Mouse (Mus musculus) stomach, postnatal 0 days (tissue): ENCODE data around the gene Aldh2. TPM values are rescaled to one million over a fixed set of nuclear protein-coding genes. Genes with fewer than 3 reads are reported as not detected.
"Not testable (repeated sequence)": the region's sequence is repeated elsewhere in the genome, so short reads cannot be mapped to it uniquely, and the experiment has no call there.

Source experiments
- ATAC-seq: fragments of 200-750 bp; cut with Nextera tagmentation; 2 replicates; pipeline ENCODE4 v1.8.0; 2017; ENCODE audit not compliant: low FRiP score, low TSS enrichment
- DNase-seq: peaks from one replicate; pipeline ENCODE4 v3.0.0-alpha.2; 2016; ENCODE audit warnings: low spot score
- H3K27ac ChIP-seq: fragments of 300-500 bp; sonication (generic); replicated peaks from 2 replicates; pipeline ENCODE4 v1.5.1; 2014; ENCODE audit warnings: mild to moderate bottlenecking, control low read depth
- H3K27me3 ChIP-seq: fragments of 300-500 bp; sonication (generic); 2 replicates; pipeline ENCODE4 v1.6.1; 2014; ENCODE audit warnings: low read length; ENCODE audit not compliant: control insufficient read depth, insufficient read depth
- H3K36me3 ChIP-seq: fragments of 300-500 bp; sonication (generic); 2 replicates; pipeline ENCODE4 v1.6.1; 2014; ENCODE audit warnings: low read length, mixed read lengths; ENCODE audit not compliant: control insufficient read depth, insufficient read depth
- H3K4me1 ChIP-seq: fragments of 300-500 bp; sonication (generic); replicated peaks from 2 replicates; pipeline ENCODE4 v1.6.1; 2014; ENCODE audit warnings: antibody characterized with exemption; ENCODE audit not compliant: control insufficient read depth, insufficient read depth
- H3K4me2 ChIP-seq: fragments of 300-500 bp; sonication (generic); replicated peaks from 2 replicates; pipeline ENCODE4 v1.6.1; 2014; ENCODE audit warnings: low read depth, mild to moderate bottlenecking, control low read depth, moderate library complexity
- H3K4me3 ChIP-seq: fragments of 300-500 bp; sonication (generic); 2 replicates; pipeline ENCODE4 v1.5.1; 2014; ENCODE audit warnings: low read depth, low read length, control low read depth
- H3K9ac ChIP-seq: fragments of 300-500 bp; sonication (generic); 2 replicates; pipeline ENCODE4 v1.6.1; 2014; ENCODE audit warnings: mild to moderate bottlenecking, low read length, control low read depth, mixed read lengths
- H3K9me3 ChIP-seq: fragments of 300-500 bp; sonication (generic); 2 replicates; pipeline ENCODE4 v1.6.1; 2016; ENCODE audit warnings: low read length; ENCODE audit not compliant: control insufficient read depth
- CTCF ChIP-seq: IDR thresholded peaks from 2 replicates; pipeline ENCODE4 v1.5.1; 2016; ENCODE audit warnings: antibody characterized with exemption, low read depth, mild to moderate bottlenecking, moderate library complexity
- EP300 ChIP-seq: optimal IDR thresholded peaks from 2 replicates; pipeline ENCODE3; 2016; ENCODE audit warnings: antibody characterized with exemption
- WGBS: fragments of 180-500 bp; shearing (Covaris S2); extraction: QIAGEN DNeasy Blood & Tissue Kit; methylation state at CpG from one replicate; pipeline ENCODE4 v1.1.7; 2014; 5-methylcytosine and 5-hydroxymethylcytosine counted together
- polyA plus RNA-seq: library from polyadenylated mRNA; unstranded; fragments of >200 nt; fragmentation: Nextera tagmentation; extraction: Ambion mirVana; gene quantifications from 2 replicates; pipeline ENCODE4 v1.2.1, GENCODE M21; 2015

Gene Aldh2
- polyA plus RNA-seq, 1 experiment from 2014 or later, result 136 TPM

GRCm38 (mm10) chr5:121526526-121526925 is 67.1 kb downstream of the Aldh2 start:
- DNase-seq, result no peak

GRCm38 (mm10) chr5:121525774-121526450 is 67.7 kb downstream of the Aldh2 start:
- no peak for ATAC-seq
- no peak overlapping the region for H3K27ac ChIP-seq
- H3K9me3 ChIP-seq, result no peaks in the 10 kb centered on the region
- H3K27me3 ChIP-seq, result no peaks in the 10 kb centered on the region
- no peak for TF ChIP-seq CTCF
- no peak for TF ChIP-seq EP300
- 81% methylated on average over 14 of the region's 14 CpGs for WGBS
- no peaks in the 10 kb centered on the region for H3K4me1 ChIP-seq
- H3K36me3 ChIP-seq, result peaks cover 44% of the 10 kb centered on the region
- no peak overlapping the region for H3K4me2 ChIP-seq
- no peak overlapping the region for H3K9ac ChIP-seq
- no peak overlapping the region for H3K4me3 ChIP-seq
- no peak for DNase-seq

More at GRCm38 (mm10) chr5:121526526-121526925, 67.1 kb downstream of the Aldh2 start:
- peaks cover 40% of the 10 kb centered on the region for H3K36me3 ChIP-seq
- H3K4me1 ChIP-seq, result no peaks in the 10 kb centered on the region
- ATAC-seq, result no peak
- TF ChIP-seq CTCF (no peak), EP300 (no peak)
- no peak overlapping the region for H3K4me2 ChIP-seq
- no peak overlapping the region for H3K9ac ChIP-seq
- 89% methylated on average over 7 of the region's 7 CpGs for WGBS
- H3K4me3 ChIP-seq, result no peak overlapping the region
- H3K27ac ChIP-seq, result no peak overlapping the region
- H3K27me3 ChIP-seq, result no peaks in the 10 kb centered on the region
- no peaks in the 10 kb centered on the region for H3K9me3 ChIP-seq

GRCm38 (mm10) chr5:121519758-121520157 is 73.9 kb downstream of the Aldh2 start:
- peaks cover 14% of the 10 kb centered on the region; the same call in 1 of the 2 replicates for H3K36me3 ChIP-seq
- not testable (repeated sequence) for DNase-seq, H3K27me3 ChIP-seq

GRCm38 (mm10) chr5:121518983-121519382 is 74.6 kb downstream of the Aldh2 start:
- H3K27me3 ChIP-seq, result no peaks in the 10 kb centered on the region
- H3K4me1 ChIP-seq, result no peaks in the 10 kb centered on the region
- no peak overlapping the region for H3K4me2 ChIP-seq
- no peak overlapping the region for H3K27ac ChIP-seq
- 91% methylated on average over 9 of the region's 9 CpGs for WGBS
- no peaks in the 10 kb centered on the region for H3K9me3 ChIP-seq
- no peak overlapping the region for H3K9ac ChIP-seq
- DNase-seq (no peak), ATAC-seq (no peak)
- no peak overlapping the region for H3K4me3 ChIP-seq
- TF ChIP-seq EP300 (no peak), CTCF (no peak)
- peaks cover 8% of the 10 kb centered on the region; the same call in 1 of the 2 replicates for H3K36me3 ChIP-seq

More at GRCm38 (mm10) chr5:121519758-121520157, 73.9 kb downstream of the Aldh2 start:
- 81% methylated on average over 10 of the region's 17 CpGs for WGBS
- not testable (repeated sequence) for H3K27ac ChIP-seq, H3K9me3 ChIP-seq, H3K4me2 ChIP-seq, H3K9ac ChIP-seq, ATAC-seq, H3K4me3 ChIP-seq, H3K4me1 ChIP-seq

Other genes starting within 250 kb of the Aldh2 start
- 57.2 and 61.2 TPM in 2 replicates for gene Trafd1, start 208.2 kb downstream of the Aldh2 start, polyA plus RNA-seq
- 21.6 and 22.0 TPM in 2 replicates for gene Naa25, start 195.9 kb downstream of the Aldh2 start, polyA plus RNA-seq
- 4.5 and 4.8 TPM in 2 replicates for gene Tmem116, start 141.9 kb downstream of the Aldh2 start, polyA plus RNA-seq
- 142 and 143 TPM in 2 replicates for gene Erp29, start 141.3 kb downstream of the Aldh2 start, polyA plus RNA-seq
- gene Adam1b, start 90.4 kb downstream of the Aldh2 start, polyA plus RNA-seq, result not detected in 2 replicates
- 0.50 and 0.56 TPM in 2 replicates for gene Adam1a, start 48.3 kb downstream of the Aldh2 start, polyA plus RNA-seq
- gene Gm42878, start 48.3 kb downstream of the Aldh2 start, polyA plus RNA-seq, result not detected in 2 replicates
- gene Mapkapk5, start 47.9 kb downstream of the Aldh2 start, polyA plus RNA-seq, result 25.0 and 28.6 TPM in 2 replicates
- gene Acad12, start 25.1 kb upstream of the Aldh2 start, polyA plus RNA-seq, result 2.3 and 2.6 TPM in 2 replicates
- gene Acad10, start 66.7 kb upstream of the Aldh2 start, polyA plus RNA-seq, result 3.0 and 4.0 TPM in 2 replicates
- gene Brap, start 66.7 kb upstream of the Aldh2 start, polyA plus RNA-seq, result 32.2 and 32.5 TPM in 2 replicates
- gene Atxn2, start 117.5 kb upstream of the Aldh2 start, polyA plus RNA-seq, result 30.5 and 35.6 TPM in 2 replicates
- gene Sh2b3, start 243.8 kb upstream of the Aldh2 start, polyA plus RNA-seq, result 7.9 and 8.6 TPM in 2 replicates